ENCODE assay signal across 8 mouse cellular contexts in genomic region chr15:103514914-103515313, GRCm38 (mm10). TPM values are rescaled to one million over a fixed set of nuclear protein-coding genes. Genes with fewer than 3 reads are reported as not detected.
DNase-seq lines count a peak whose midpoint lies in the region; ATAC-seq and TF ChIP-seq lines count a peak whose summit lies in the region.

No protein-coding gene starts in this region.

- H3K27me3 ChIP-seq in ES-Bruce4 (ENCODE audit: control insufficient read depth, insufficient read depth, low read length, poor library complexity, severe bottlenecking): no peaks in the 10 kb centered on the region; the same call in 1 of the 2 replicates
- H3K27me3 ChIP-seq in embryonic facial prominence, embryonic 10.5 days (replicated peaks; ENCODE audit: low read depth, poor library complexity, severe bottlenecking): peaks cover 21% of the 10 kb centered on the region; the same call in 1 of the 2 replicates
- no peaks in the 10 kb centered on the region for H3K27me3 ChIP-seq in heart, embryonic 15.5 days

- peak overlapping the region; percentile 29 for H3K4me3 ChIP-seq in ES-Bruce4 (ENCODE audit: low read depth, low read length)
- peak overlapping the region; percentile 56 for H3K4me3 ChIP-seq in embryonic facial prominence, embryonic 10.5 days
- H3K4me3 ChIP-seq in heart, embryonic 15.5 days: peak overlapping the region; percentile 43; the same call in 1 of the 2 replicates

- H3K4me1 ChIP-seq in ES-Bruce4 (ENCODE audit: control insufficient read depth, insufficient read depth, low read length): peaks cover 4% of the 10 kb centered on the region
- peaks cover 39% of the 10 kb centered on the region for H3K4me1 ChIP-seq in embryonic facial prominence, embryonic 10.5 days
- H3K4me1 ChIP-seq in heart, embryonic 15.5 days (replicated peaks): peaks cover 25% of the 10 kb centered on the region

- no peaks in the 10 kb centered on the region for H3K36me3 ChIP-seq in ES-Bruce4 (ENCODE audit: control insufficient read depth, insufficient read depth, low read length, poor library complexity, severe bottlenecking)
- H3K36me3 ChIP-seq in embryonic facial prominence, embryonic 10.5 days (replicated peaks): no peaks in the 10 kb centered on the region
- no peaks in the 10 kb centered on the region for H3K36me3 ChIP-seq in heart, embryonic 15.5 days

- H3K4me2 ChIP-seq in heart, embryonic 15.5 days: peak overlapping the region; percentile 62

- no peak for TF ChIP-seq EP300 in ES-Bruce4 (IDR thresholded peaks at IDR 0.05; ENCODE audit: insufficient read depth, low read depth, low read length)

- TF ChIP-seq CTCF in ES-Bruce4 (IDR thresholded peaks at IDR 0.05; ENCODE audit: low read depth, low read length): no peak

- WGBS in embryonic facial prominence, embryonic 10.5 days: 31% methylated on average over 3 of the region's 3 CpGs
- WGBS in heart, embryonic 15.5 days: 18% methylated on average over 3 of the region's 3 CpGs

- no peak for ATAC-seq in heart, embryonic 15.5 days (replicated peaks; ENCODE audit: insufficient number of reproducible peaks, insufficient read depth, low FRiP score, low read depth)
- no peak for ATAC-seq in frontal cortex, adult (ENCODE audit: low TSS enrichment)
- ATAC-seq in erythroblast, adult 5-6 weeks (replicated peaks; ENCODE audit: low FRiP score, poor library complexity, severe bottlenecking): no peak

- H3K27ac ChIP-seq in ES-Bruce4 (ENCODE audit: insufficient read depth, low read length): peak overlapping the region; percentile 36; the same call in 1 of the 2 replicates
- peak overlapping the region; percentile 76 for H3K27ac ChIP-seq in embryonic facial prominence, embryonic 10.5 days (replicated peaks)
- H3K27ac ChIP-seq in heart, embryonic 15.5 days: peak overlapping the region; percentile 54

- peak overlapping the region; percentile 39; the same call in 1 of the 2 replicates for H3K9ac ChIP-seq in ES-Bruce4 (ENCODE audit: low read depth, poor library complexity, severe bottlenecking)
- no peak overlapping the region for H3K9ac ChIP-seq in heart, embryonic 15.5 days

- no peak for TF ChIP-seq POLR2A in ES-Bruce4 (IDR thresholded peaks at IDR 0.05; ENCODE audit: insufficient read depth, low read length)

- H3K9me3 ChIP-seq in ES-Bruce4 (replicated peaks; ENCODE audit: control insufficient read depth, insufficient read depth, low read length, poor library complexity, severe bottlenecking): no peaks in the 10 kb centered on the region
- no peaks in the 10 kb centered on the region for H3K9me3 ChIP-seq in embryonic facial prominence, embryonic 10.5 days
- no peaks in the 10 kb centered on the region for H3K9me3 ChIP-seq in heart, embryonic 15.5 days (replicated peaks)

- DNase-seq in embryonic facial prominence, embryonic 10.5 days (ENCODE audit: low spot score): no peak
- peak; percentile 8 for DNase-seq in lung, postnatal 25 days (ENCODE audit: low spot score)
- no peak for DNase-seq in frontal cortex, postnatal 10 days (ENCODE audit: low spot score in 2 of 2)
- DNase-seq in yolk sac, embryonic 10.5 days (ENCODE audit: low spot score): no peak

RNA-seq across cellular contexts. Expression of gene Pde1b, which starts 12.1 kb away (rescaled TPM):
- 20.0 and 21.7 TPM in 2 replicates for polyA plus RNA-seq in ES-Bruce4 (2011; ENCODE audit: insufficient read depth, insufficient read length, low read depth, missing spikeins)
- polyA plus RNA-seq in embryonic facial prominence, embryonic 10.5 days (2016; fragmentation: Nextera tagmentation; extraction: Ambion mirVana): 6.0 and 10.4 TPM in 2 replicates
- polyA plus RNA-seq in heart, embryonic 15.5 days (2015; fragmentation: Nextera tagmentation; extraction: Ambion mirVana): 2.1 and 3.5 TPM in 2 replicates
- 1.9 and 4.6 TPM in 2 replicates for total RNA-seq in erythroblast, adult 5-6 weeks (2015; ENCODE audit: low replicate concordance)
- total RNA-seq in erythroblast, adult 5-6 weeks (2017; ENCODE audit: low replicate concordance): 1.5 and 2.0 TPM in 2 replicates

RNA-seq across cellular contexts. Expression of gene Ppp1r1a, which starts 22.9 kb away (rescaled TPM):
- polyA plus RNA-seq in ES-Bruce4 (2011; ENCODE audit: insufficient read depth, insufficient read length, low read depth, missing spikeins): 19.9 and 24.6 TPM in 2 replicates
- polyA plus RNA-seq in embryonic facial prominence, embryonic 10.5 days (2016; fragmentation: Nextera tagmentation; extraction: Ambion mirVana): 14.3 and 16.4 TPM in 2 replicates
- 55.3 and 62.0 TPM in 2 replicates for polyA plus RNA-seq in heart, embryonic 15.5 days (2015; fragmentation: Nextera tagmentation; extraction: Ambion mirVana)
- not detected in 2 replicates for total RNA-seq in erythroblast, adult 5-6 weeks (2015; ENCODE audit: low replicate concordance)
- not detected in 2 replicates for total RNA-seq in erythroblast, adult 5-6 weeks (2017; ENCODE audit: low replicate concordance)

RNA-seq across cellular contexts. Expression of gene Glycam1, which starts 50.0 kb away (rescaled TPM):
- polyA plus RNA-seq in ES-Bruce4 (2011; ENCODE audit: insufficient read depth, insufficient read length, low read depth, missing spikeins): not detected in 2 replicates
- polyA plus RNA-seq in embryonic facial prominence, embryonic 10.5 days (2016; fragmentation: Nextera tagmentation; extraction: Ambion mirVana): not detected in 2 replicates
- polyA plus RNA-seq in heart, embryonic 15.5 days (2015; fragmentation: Nextera tagmentation; extraction: Ambion mirVana): not detected in 2 replicates
- not detected in 2 replicates for total RNA-seq in erythroblast, adult 5-6 weeks (2015; ENCODE audit: low replicate concordance)
- total RNA-seq in erythroblast, adult 5-6 weeks (2017; ENCODE audit: low replicate concordance): not detected in 2 replicates
